Mouse (Mus musculus) heart, postnatal 14 days (tissue): ENCODE results near the gene Dpm2. TPM values are rescaled to one million over a fixed set of nuclear protein-coding genes. Genes with fewer than 3 reads are reported as not detected.

Experiments used
- DNase-seq, 2 experiments: peaks; one replicate each; pipeline ENCODE4 v3.0.0; 2021 to 2022
- intact Hi-C: fragments of 180-260 bp; cut with DNase I; formaldehyde crosslinking; loops from one replicate; pipeline ENCODE4 v1.15.1; 2025
- total RNA-seq, 2 experiments: library from RNA; stranded (reverse); gene quantifications; 2 replicates each; pipeline ENCODE4 v1.2.3; 2021

The Dpm2 gene
- total RNA-seq, 2 experiments from 2014 or later, result 21.4 to 22.7 TPM

DNA sequence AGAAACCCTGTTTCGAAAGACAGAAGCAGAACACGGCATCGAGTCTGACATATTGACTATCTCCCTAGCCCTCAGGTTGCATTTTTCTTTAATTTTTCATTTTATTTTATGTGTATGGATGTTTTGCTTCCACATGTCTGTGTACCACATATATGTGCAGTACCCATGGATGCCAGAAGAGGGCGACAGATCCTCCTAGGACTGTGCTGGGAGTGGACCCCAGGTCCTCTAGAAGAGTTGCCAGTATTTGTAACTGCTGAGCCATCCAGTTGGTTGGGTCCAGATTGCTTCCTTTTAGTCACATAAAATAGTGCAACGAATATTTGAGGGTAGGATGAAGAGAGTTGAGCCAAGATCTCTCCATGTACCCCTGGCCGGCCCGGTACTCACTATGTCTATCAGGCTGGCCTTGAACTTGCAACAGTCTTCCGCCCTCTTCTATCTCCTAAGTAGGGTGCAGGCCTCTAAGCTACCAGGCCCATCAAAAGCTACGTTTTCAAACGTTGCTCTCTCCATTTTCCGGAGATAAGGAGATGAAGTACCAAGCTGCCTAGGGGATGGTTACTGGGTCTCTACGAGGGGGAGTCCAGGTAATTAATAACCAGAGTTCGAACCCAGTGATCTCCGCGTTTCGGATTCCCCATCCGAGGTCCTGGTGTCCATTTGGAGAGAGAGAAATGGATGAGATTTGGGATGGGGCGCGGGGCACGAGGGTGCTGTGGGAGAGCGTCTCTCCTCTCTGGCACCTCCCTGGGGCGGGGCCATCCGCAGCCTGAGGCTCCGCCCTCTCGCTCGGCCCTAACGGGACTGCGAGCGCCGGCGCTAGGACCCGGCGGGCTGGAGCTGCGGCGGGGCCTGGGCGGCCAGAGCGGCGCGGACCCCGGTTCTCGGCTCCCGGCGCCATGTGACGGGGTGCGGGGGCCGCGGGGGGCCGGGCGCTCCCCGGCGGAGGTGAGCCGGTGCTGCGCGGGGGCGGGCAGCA is 35.8 kb downstream of the Dpm2 start:
- intact Hi-C loops, result no loop called here
- peak; percentile 90 to 95 for DNase-seq

DNA sequence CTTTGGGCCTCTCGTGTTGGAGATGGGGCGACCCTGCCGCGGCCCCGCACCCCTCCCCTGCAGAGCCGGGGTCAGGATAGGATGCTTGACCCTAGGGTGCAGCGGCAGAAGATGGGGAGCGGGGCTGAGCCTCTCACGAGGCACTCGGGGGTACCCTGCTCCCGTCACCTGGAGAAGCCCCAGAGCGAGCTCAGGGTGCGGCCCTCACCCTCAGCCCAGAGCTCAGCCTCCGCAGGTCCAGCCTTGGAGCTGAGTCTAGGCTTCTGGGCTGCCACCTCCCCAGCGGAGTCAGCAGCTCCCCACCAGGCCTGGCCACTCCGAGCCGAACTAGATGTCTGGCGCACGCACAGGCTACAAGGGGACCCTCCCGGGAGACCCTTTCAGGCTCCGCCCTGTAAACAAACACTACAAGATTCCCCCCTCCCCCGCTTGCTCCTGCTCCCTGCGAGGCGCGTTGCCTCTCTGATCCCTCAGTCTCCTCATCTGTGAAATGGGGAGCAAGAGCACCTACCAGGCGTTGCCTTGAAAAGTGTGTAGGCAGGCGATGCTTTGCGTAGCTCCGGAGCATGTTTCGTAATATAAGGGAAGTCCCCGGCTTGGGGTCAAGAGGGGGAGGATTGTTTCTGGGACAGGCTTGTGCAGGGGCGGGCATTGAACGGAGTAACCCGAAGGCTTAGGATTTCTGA is 36.7 kb downstream of the Dpm2 start:
- peak in 1 of 2 experiments; percentile 62 for DNase-seq
- intact Hi-C loops, result no loop called here

DNA sequence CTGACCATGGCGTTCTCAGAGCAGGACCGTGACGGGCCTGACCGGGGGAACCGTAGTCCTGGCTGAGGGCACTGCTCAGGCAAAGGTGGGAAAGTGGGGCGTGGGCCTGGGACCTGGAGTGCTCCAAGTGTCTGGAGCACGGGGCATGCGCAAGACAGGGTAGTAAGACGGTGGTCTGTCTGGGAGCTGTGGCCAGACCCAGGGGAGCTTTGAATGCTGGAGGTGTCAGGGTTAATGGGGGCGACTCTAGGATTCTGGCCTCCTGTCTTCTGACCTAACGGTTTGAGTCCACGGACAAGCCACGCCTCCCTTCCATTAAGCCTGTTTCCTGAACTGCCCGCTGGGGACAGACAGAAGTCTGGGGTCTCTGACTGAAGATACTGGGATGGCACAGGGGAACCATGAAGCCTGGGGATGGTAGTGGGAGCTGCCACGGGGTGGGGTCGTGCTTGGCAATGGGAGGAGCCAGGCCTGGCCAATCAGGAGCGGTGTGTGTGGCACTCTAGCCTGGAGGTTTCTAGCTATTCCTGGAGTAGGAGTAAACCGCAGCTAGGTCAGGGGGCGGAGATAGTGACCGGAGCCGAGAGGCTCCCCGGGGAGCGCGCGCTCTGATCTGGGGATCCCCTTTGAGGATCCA is 37.6 kb downstream of the Dpm2 start:
- intact Hi-C loops, result no loop called here
- peak; percentile 79 to 80 for DNase-seq

DNA sequence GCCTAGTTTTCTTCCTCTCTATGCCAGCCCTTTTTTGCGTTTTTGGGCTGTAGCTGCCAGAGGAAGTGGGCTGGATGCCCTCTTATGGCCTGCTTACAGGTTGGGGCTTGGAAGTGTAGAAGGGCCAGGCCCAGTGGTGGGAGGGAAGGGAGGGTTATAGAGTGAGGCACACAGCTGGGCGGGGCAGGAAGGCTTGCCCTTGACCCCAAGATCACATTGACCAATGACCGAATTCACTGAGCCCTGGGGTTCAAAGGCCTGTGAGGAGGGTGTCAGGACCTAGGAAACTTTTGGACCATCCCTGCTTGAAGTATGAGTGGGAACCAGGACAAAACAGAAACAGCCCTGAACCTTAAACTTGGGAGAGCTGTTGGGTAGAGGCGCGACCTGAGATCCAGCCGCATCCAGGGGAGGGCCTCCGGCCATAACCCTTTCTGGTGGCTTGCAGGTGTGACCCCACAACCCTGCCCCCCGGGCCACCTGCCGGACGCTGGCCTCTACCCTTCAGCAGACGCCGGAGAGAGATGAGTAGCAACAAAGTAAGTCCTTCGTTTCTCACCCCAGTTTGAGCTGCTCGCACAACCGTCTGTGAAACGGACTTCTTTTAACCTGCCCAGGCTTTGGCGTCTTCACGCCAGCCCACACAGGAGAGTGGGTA is 38.2 kb downstream of the Dpm2 start:
- no peak for DNase-seq
- intact Hi-C loops, result no loop called here

DNA sequence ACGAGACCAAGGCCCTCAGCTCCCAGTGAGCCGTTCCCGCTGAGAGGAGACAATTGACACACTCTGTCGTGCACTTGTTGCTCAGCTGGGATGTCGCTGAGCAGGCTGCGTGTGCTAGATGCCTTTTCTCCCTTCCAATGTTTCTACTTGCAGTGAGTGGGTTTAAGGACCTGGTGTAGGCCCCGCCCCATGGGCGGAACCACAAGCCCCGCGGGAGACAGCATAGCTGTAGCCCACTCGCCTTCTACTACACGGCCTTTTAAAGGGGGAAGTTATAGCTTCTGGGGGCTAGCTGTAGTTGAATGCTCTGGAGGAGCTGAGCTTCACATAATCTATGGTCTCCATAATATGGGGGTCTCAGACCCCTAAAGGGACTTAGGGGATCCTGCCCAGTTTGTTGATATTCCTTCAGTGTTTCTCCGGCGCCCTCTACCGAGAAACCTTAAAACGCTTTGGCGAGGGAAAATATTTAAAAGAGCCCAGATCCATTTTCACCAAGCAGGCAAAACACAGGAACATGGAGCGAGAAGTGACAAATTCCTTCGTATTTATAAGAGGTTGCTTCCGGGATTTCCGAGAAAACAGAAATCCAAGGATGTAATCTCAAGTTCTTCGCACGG is 40.1 kb downstream of the Dpm2 start:
- peak; percentile 60 to 67 for DNase-seq
- intact Hi-C loops, result loop anchor here (5.0 kb wide), 1 partner anchor 33 kb away; the partner anchor contains the start of gene 9430097D07Rik

DNA sequence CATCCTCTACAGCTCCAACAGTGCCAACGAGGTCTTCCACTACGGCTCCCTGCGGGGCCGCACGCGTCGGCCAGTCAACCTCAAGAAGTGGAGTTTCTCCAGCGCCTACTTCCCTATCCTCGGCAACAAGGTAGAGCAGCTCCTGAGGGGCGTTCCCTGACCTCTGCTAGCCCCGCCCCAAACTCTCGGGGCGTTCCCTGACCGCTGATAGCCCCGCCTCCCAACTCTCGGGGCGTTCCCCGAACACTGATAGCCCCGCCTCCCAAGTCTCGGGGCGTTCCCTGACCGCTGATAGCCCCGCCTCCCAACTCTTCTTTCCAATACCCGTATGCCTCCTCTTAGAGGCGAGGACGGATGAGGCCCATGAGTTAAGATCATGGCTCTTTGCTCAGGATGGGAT is 41.6 kb downstream of the Dpm2 start:
- intact Hi-C loops, result loop anchor here (5.0 kb wide), 1 partner anchor 35 kb away; the partner anchor contains the start of gene 9430097D07Rik
- DNase-seq, result no peak

DNA sequence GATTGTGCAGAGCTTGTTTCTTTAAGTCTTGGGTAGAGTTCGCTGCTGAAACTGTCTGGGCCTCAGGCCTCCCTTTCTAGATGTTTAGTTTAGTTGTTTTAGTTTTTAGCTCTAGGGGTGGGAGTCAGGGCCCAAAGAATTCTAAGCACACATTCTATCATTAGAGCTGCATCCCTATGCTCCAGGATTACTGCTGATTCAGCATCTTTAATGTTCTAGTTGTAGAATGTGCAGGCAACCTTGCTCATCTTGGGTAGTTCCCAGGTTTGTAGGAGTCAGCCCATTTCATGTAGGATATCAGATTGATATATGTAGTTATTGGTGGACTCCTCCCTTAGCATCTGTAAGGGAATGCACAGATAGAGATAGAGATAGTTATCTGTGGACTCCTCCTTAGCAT is 46.5 kb downstream of the Dpm2 start:
- no peak for DNase-seq
- intact Hi-C loops, result no loop called here

DNA sequence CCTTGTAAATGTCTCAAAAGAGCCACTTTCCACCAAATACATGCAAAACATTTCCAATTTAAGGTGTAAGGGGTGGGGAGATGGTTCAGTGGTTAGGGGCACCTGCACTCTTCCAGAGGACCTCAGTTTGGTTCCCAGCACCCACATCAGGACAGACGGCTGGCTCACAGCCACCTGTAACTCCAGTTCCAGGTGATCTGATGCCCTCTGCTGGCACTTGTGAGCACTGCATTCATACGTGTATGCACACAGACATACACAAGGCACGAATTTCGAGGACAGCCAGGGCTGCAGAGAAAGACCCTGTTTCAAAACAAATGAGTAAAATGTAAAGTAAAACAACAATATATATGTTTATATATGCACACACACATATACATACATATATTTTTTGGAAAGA is 46.9 kb downstream of the Dpm2 start:
- DNase-seq, result no peak
- intact Hi-C loops, result no loop called here

DNA sequence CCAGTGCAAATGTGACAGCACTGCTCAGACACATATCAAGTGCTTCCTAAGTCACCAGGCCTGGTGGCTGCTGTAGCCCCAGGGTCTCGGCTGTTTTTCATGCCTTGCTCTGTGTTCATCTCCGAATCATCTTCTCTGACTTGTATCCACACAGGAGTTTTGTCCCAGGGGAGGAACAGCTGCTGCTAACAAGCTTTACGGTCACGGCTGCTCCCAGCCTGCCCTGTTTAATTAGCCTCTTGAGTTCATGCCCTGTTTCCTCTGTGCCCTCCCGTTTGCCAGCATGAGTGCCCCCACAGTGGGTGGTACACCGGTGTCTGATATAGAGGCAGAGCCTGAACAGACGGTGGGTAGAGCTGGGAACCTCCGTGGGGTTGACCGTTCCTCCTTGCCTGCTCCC is 47.4 kb downstream of the Dpm2 start:
- DNase-seq, result no peak
- intact Hi-C loops, result no loop called here

DNA sequence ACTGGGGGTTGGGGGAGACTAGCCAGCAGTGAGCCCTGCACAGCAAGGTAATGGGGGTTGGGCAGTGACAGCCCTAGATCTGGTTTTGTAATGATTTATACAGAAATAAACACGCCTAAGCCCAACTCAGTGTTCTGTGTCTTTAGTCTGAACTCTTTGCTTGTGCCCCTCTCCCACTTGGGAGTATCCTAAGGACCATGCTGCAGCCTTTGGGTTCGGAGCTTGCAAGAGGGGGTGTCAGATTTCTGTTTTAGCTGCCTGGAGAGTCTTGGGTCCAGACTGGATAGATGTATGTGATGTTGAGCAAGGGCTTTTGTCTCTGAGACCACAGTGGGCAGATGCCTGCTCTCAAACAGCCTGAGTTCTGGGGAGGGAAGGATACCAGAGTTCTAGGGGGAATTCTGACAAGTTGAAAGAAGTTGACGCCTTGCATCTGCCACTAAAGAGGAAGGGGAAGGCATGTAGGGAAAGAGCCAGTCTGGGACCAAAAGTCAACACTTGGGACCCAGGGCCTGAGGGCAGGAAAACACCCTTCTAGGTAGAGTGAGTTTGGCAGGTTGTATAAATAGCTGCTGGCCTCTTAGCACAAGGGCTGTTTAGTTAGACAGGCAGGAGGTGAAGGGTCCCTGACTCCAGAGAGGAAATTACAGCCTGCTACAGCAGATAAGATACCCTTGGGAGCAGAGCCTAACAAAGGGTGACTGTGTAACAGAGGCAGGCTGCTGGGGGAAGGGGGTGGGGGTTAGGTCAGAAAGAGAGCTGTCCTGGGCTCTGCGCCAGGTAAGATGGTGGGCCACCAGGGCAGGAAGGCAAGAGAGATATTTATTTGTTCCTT is 50.2 kb downstream of the Dpm2 start:
- intact Hi-C loops, result no loop called here
- DNase-seq, result peak; percentile 81 to 87

DNA sequence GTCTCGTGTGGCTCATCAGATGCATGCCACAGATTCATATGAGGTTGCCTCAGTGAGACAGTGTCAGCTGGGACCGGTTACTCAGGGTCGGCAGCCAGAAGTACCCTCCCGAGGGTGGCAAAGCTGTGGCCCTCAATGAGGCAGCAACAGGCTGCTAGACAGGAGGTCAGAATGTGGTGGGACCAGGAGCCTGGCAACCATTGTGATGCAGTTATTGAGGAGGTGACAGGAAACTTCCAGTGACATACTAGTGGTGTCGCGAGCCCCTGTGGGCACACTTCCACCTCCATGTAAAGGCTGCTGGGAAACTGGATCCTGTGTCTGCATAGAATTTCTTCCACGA is 50.8 kb downstream of the Dpm2 start, which contains the start of gene Ak1:
Gene Ak1, plus strand, starts transcription at position 242 of the 343 bp plus-strand sequence.
- intact Hi-C loops, result no loop called here
- no peak for DNase-seq

Other genes with a start within 250 kb of the Dpm2 start
- 10 to 100 TPM; 32.2 to 36.5 TPM for gene Ciz1, start 218.5 kb upstream of the Dpm2 start, total RNA-seq
- 1 to 10 TPM; 9.1 TPM for gene Dnm1, start 217.5 kb upstream of the Dpm2 start, total RNA-seq
- 10 to 100 TPM; 45.3 to 48.2 TPM for gene 1110008P14Rik, start 188.9 kb upstream of the Dpm2 start, total RNA-seq
- gene Lcn2, start 182.6 kb upstream of the Dpm2 start, total RNA-seq, result 1 to 10 TPM; 3.8 to 6.5 TPM
- gene Ptges2, start 175.0 kb upstream of the Dpm2 start, total RNA-seq, result 10 to 100 TPM; 65.0 to 75.7 TPM
- gene Naif1, start 120.4 kb upstream of the Dpm2 start, total RNA-seq, result 1 to 10 TPM; 3.1 to 3.4 TPM
- gene Slc25a25, start 119.4 kb upstream of the Dpm2 start, total RNA-seq, result 10 to 100 TPM in 1 of 2 experiments, 1 to 10 TPM in 1; 9.7 to 15.5 TPM
- gene Fam102a, start 35.5 kb upstream of the Dpm2 start, total RNA-seq, result 1 to 10 TPM; 8.6 to 9.7 TPM
- gene Pip5kl1, start 3.9 kb downstream of the Dpm2 start, total RNA-seq, result not detected
- gene 9430097D07Rik, start 4.8 kb downstream of the Dpm2 start, total RNA-seq, result not detected
- 10 to 100 TPM; 22.8 to 23.6 TPM for gene St6galnac4, start 16.2 kb downstream of the Dpm2 start, total RNA-seq
- 100 to 1,000 TPM in 1 of 2 experiments, 10 to 100 TPM in 1; 97.9 to 104 TPM for gene St6galnac6, start 28.9 kb downstream of the Dpm2 start, total RNA-seq
- 100 to 1,000 TPM; 595 to 617 TPM for gene Ak1, start 50.9 kb downstream of the Dpm2 start, total RNA-seq
- 100 to 1,000 TPM; 148 to 162 TPM for gene Eng, start 75.7 kb downstream of the Dpm2 start, total RNA-seq
- gene Fpgs, start 133.3 kb downstream of the Dpm2 start, total RNA-seq, result 1 to 10 TPM; 6.0 to 7.4 TPM
- gene Cdk9, start 142.2 kb downstream of the Dpm2 start, total RNA-seq, result 10 to 100 TPM; 30.7 to 31.3 TPM
- 10 to 100 TPM; 37.4 to 39.4 TPM for gene Sh2d3c, start 150.2 kb downstream of the Dpm2 start, total RNA-seq
- gene 6330409D20Rik, start 170.2 kb downstream of the Dpm2 start, total RNA-seq, result not detected
- 10 to 100 TPM; 10.7 to 12.1 TPM for gene Tor2a, start 186.4 kb downstream of the Dpm2 start, total RNA-seq
- gene Ttc16, start 204.8 kb downstream of the Dpm2 start, total RNA-seq, result under 1 TPM; 0.07 to 0.24 TPM
- gene Ptrh1, start 204.9 kb downstream of the Dpm2 start, total RNA-seq, result 1 to 10 TPM; 2.9 to 3.7 TPM
- under 1 TPM; 0.17 to 0.24 TPM for gene Cfap157, start 213.6 kb downstream of the Dpm2 start, total RNA-seq